Mouse (Mus musculus) embryonic facial prominence, embryonic 12.5 days (tissue): ENCODE data around the gene Pigo. TPM values are rescaled to one million over a fixed set of nuclear protein-coding genes. Genes with fewer than 3 reads are reported as not detected.

ENCODE experiments used
- ATAC-seq: fragments of 200-750 bp; cut with Nextera tagmentation; 2 replicates; pipeline ENCODE4 v1.8.0; 2017; ENCODE audit not compliant: insufficient number of reproducible peaks, insufficient read depth, low FRiP score, low TSS enrichment
- H3K27ac ChIP-seq: fragments of 300-500 bp; sonication (generic); 2 replicates; pipeline ENCODE4 v1.5.1; 2016; ENCODE audit warnings: mild to moderate bottlenecking
- H3K27me3 ChIP-seq: fragments of 300-500 bp; sonication (generic); 2 replicates; pipeline ENCODE4 v1.6.1; 2016; ENCODE audit warnings: mild to moderate bottlenecking, moderate library complexity
- H3K36me3 ChIP-seq: fragments of 300-500 bp; sonication (generic); 2 replicates; pipeline ENCODE4 v1.6.1; 2016; ENCODE audit warnings: mild to moderate bottlenecking
- H3K4me1 ChIP-seq: fragments of 300-500 bp; sonication (generic); 2 replicates; pipeline ENCODE4 v1.6.1; 2016
- H3K4me2 ChIP-seq: fragments of 300-500 bp; sonication (generic); replicated peaks from 2 replicates; pipeline ENCODE4 v1.6.1; 2016; ENCODE audit warnings: mild to moderate bottlenecking, moderate library complexity
- H3K4me3 ChIP-seq: fragments of 300-500 bp; sonication (generic); 2 replicates; pipeline ENCODE4 v1.5.1; 2016; ENCODE audit warnings: mild to moderate bottlenecking
- H3K9ac ChIP-seq: fragments of 300-500 bp; sonication (generic); 2 replicates; pipeline ENCODE4 v1.6.1; 2016; ENCODE audit warnings: mild to moderate bottlenecking, moderate library complexity
- H3K9me3 ChIP-seq: fragments of 300-500 bp; sonication (generic); 2 replicates; pipeline ENCODE4 v1.6.1; 2016; ENCODE audit warnings: mild to moderate bottlenecking, moderate library complexity
- WGBS: fragments of 180-500 bp; shearing (Covaris S2); methylation state at CpG from one replicate; pipeline ENCODE4 v1.1.7; 2016; 5-methylcytosine and 5-hydroxymethylcytosine counted together
- polyA plus RNA-seq: library from polyadenylated mRNA; unstranded; fragments of >200 nt; fragmentation: Nextera tagmentation; extraction: Ambion mirVana; gene quantifications from 2 replicates; pipeline ENCODE4 v1.2.1, GENCODE M21; 2016

Gene Pigo
- polyA plus RNA-seq, 1 experiment from 2014 or later = 26.5 TPM

- Histone ChIP-seq H3K9me3 (no peaks in the 10 kb centered on the region), H3K36me3 (no peaks in the 10 kb centered on the region), H3K4me1 (peaks cover 21% of the 10 kb centered on the region), H3K4me3 (peak within 1 kb of the TSS; percentile 59), H3K27me3 (no peaks in the 10 kb centered on the region), H3K27ac (peak within 1 kb of the TSS; percentile 77), H3K9ac (peak within 1 kb of the TSS; percentile 55), H3K4me2 (peak within 1 kb of the TSS; percentile 78)
- peak; percentile 89 for ATAC-seq
- under 1% methylated on average over 33 of the region's 33 CpGs for WGBS
These were observed 20.2 kb upstream of the Pigo start, which contains the start of gene Fam214b for GRCm38 (mm10) chr4:43045659-43046302. Gene Fam214b, minus strand, starts transcription at chr4:43046220.

- Histone ChIP-seq H3K4me3 (peak overlapping the region; percentile 59), H3K4me1 (peaks cover 21% of the 10 kb centered on the region), H3K27me3 (no peaks in the 10 kb centered on the region), H3K9ac (peak overlapping the region; percentile 55), H3K9me3 (no peaks in the 10 kb centered on the region), H3K36me3 (no peaks in the 10 kb centered on the region), H3K27ac (peak overlapping the region; percentile 77), H3K4me2 (peak overlapping the region; percentile 78)
- ATAC-seq = 0 out of 2 replicates have a peak, but pooled peaks have one; percentile 1
- 6% methylated on average over 13 of the region's 13 CpGs for WGBS
These were observed 19.7 kb upstream of the Pigo start for GRCm38 (mm10) chr4:43045285-43045658.

GRCm38 (mm10) chr4:43044673-43045072 lies 19.1 kb upstream of the Pigo start:
- H3K4me3 ChIP-seq = peak overlapping the region; percentile 59
- WGBS = 28% methylated on average over 4 of the region's 4 CpGs
- ATAC-seq = no peak
- no peaks in the 10 kb centered on the region for H3K27me3 ChIP-seq
- peak overlapping the region; percentile 1; the same call in 1 of the 2 replicates for H3K9ac ChIP-seq
- no peaks in the 10 kb centered on the region for H3K36me3 ChIP-seq
- H3K4me2 ChIP-seq = peak overlapping the region; percentile 78
- H3K4me1 ChIP-seq = peaks cover 21% of the 10 kb centered on the region
- peak overlapping the region; percentile 77 for H3K27ac ChIP-seq
- H3K9me3 ChIP-seq = no peaks in the 10 kb centered on the region

- H3K36me3 ChIP-seq = no peaks in the 10 kb centered on the region
- no peaks in the 10 kb centered on the region for H3K9me3 ChIP-seq
- no peaks in the 10 kb centered on the region for H3K27me3 ChIP-seq
- H3K4me3 ChIP-seq = no peak overlapping the region
- H3K9ac ChIP-seq = peak overlapping the region; percentile 1; the same call in 1 of the 2 replicates
- WGBS = 14% methylated on average over 7 of the region's 7 CpGs
- peaks cover 30% of the 10 kb centered on the region for H3K4me1 ChIP-seq
- peak overlapping the region; percentile 77 for H3K27ac ChIP-seq
- peak; percentile 55 for ATAC-seq
- peak overlapping the region; percentile 78 for H3K4me2 ChIP-seq
These were observed 18.2 kb upstream of the Pigo start for GRCm38 (mm10) chr4:43043644-43044357.

GRCm38 (mm10) chr4:43040881-43041547 lies 15.4 kb upstream of the Pigo start:
- no peaks in the 10 kb centered on the region for H3K9me3 ChIP-seq
- peaks cover 7% of the 10 kb centered on the region for H3K36me3 ChIP-seq
- no peak overlapping the region for H3K4me3 ChIP-seq
- no peak for ATAC-seq
- no peak overlapping the region for H3K27ac ChIP-seq
- peaks cover 28% of the 10 kb centered on the region for H3K4me1 ChIP-seq
- WGBS = 74% methylated on average over 9 of the region's 9 CpGs
- no peaks in the 10 kb centered on the region for H3K27me3 ChIP-seq
- no peak overlapping the region for H3K4me2 ChIP-seq
- H3K9ac ChIP-seq = no peak overlapping the region

GRCm38 (mm10) chr4:43040114-43040572 lies 14.5 kb upstream of the Pigo start:
- WGBS = 1% methylated on average over 25 of the region's 25 CpGs
- Histone ChIP-seq H3K4me1 (peaks cover 26% of the 10 kb centered on the region), H3K4me2 (peak overlapping the region; percentile 86), H3K27ac (peak overlapping the region; percentile 64), H3K9ac (peak overlapping the region; percentile 78), H3K27me3 (no peaks in the 10 kb centered on the region), H3K9me3 (no peaks in the 10 kb centered on the region), H3K36me3 (peaks cover 15% of the 10 kb centered on the region), H3K4me3 (peak overlapping the region; percentile 73)
- ATAC-seq = peak; percentile 95

GRCm38 (mm10) chr4:43039609-43040008 lies 14.0 kb upstream of the Pigo start:
- Histone ChIP-seq H3K9ac (peak overlapping the region; percentile 78), H3K4me2 (peak overlapping the region; percentile 86), H3K4me3 (peak overlapping the region; percentile 73), H3K36me3 (peaks cover 20% of the 10 kb centered on the region), H3K27me3 (no peaks in the 10 kb centered on the region), H3K9me3 (no peaks in the 10 kb centered on the region), H3K4me1 (peaks cover 20% of the 10 kb centered on the region), H3K27ac (peak overlapping the region; percentile 64)
- no peak; the same call in 1 of the 2 replicates for ATAC-seq
- under 1% methylated on average over 11 of the region's 11 CpGs for WGBS

GRCm38 (mm10) chr4:43038567-43039495 lies 13.2 kb upstream of the Pigo start:
- peak overlapping the region; percentile 73 for H3K4me3 ChIP-seq
- peaks cover 13% of the 10 kb centered on the region for H3K4me1 ChIP-seq
- no peak for ATAC-seq
- 58% methylated on average over 15 of the region's 15 CpGs for WGBS
- H3K27me3 ChIP-seq = no peaks in the 10 kb centered on the region
- no peak overlapping the region for H3K27ac ChIP-seq
- peaks cover 27% of the 10 kb centered on the region for H3K36me3 ChIP-seq
- peak overlapping the region; percentile 86 for H3K4me2 ChIP-seq
- H3K9ac ChIP-seq = peak overlapping the region; percentile 78
- H3K9me3 ChIP-seq = no peaks in the 10 kb centered on the region

- Histone ChIP-seq H3K4me1 (peaks cover 11% of the 10 kb centered on the region), H3K9me3 (no peaks in the 10 kb centered on the region), H3K4me2 (no peak overlapping the region; the same call in 1 of the 2 replicates), H3K27me3 (no peaks in the 10 kb centered on the region), H3K27ac (no peak overlapping the region), H3K36me3 (peaks cover 35% of the 10 kb centered on the region), H3K9ac (no peak overlapping the region), H3K4me3 (no peak overlapping the region)
- ATAC-seq = no peak
- 67% methylated on average over 4 of the region's 4 CpGs for WGBS
These were observed 12.4 kb upstream of the Pigo start for GRCm38 (mm10) chr4:43037860-43038566.

- Histone ChIP-seq H3K36me3 (peaks cover 35% of the 10 kb centered on the region), H3K9me3 (no peaks in the 10 kb centered on the region), H3K4me1 (peaks cover 18% of the 10 kb centered on the region), H3K27me3 (no peaks in the 10 kb centered on the region), H3K4me3 (no peak overlapping the region), H3K27ac (no peak overlapping the region), H3K4me2 (no peak overlapping the region), H3K9ac (no peak overlapping the region)
- 85% methylated on average over 10 of the region's 10 CpGs for WGBS
- no peak for ATAC-seq
These were observed 10.7 kb upstream of the Pigo start for GRCm38 (mm10) chr4:43036356-43036755.
